Mouse (Mus musculus) heart, embryonic 14.5 days (tissue): ENCODE data around the gene Guca2a. TPM values are rescaled to one million over a fixed set of nuclear protein-coding genes. Genes with fewer than 3 reads are reported as not detected.

Experiments used
- ATAC-seq: fragments of 200-750 bp; cut with Nextera tagmentation; 2 replicates; pipeline ENCODE4 v1.8.0; 2017; ENCODE audit warnings: low read depth, moderate TSS enrichment; ENCODE audit not compliant: insufficient number of reproducible peaks, insufficient read depth, low FRiP score
- H3K27ac ChIP-seq, 2 experiments: fragments of 200-500 bp in 1 of 2; fragments of 300-500 bp in 1 of 2; sonication (generic) in 1 of 2; replicated peaks in 1 of 2; 2 replicates each; pipeline ENCODE4 v1.5.1; 2012 to 2014; ENCODE audit warnings: low read depth in 2 of 2, low read length in 2 of 2, control low read depth in 1 of 2, mild to moderate bottlenecking in 1 of 2, mixed read lengths in 1 of 2; ENCODE audit not compliant: control insufficient read depth in 1 of 2, insufficient read depth in 1 of 2
- H3K27me3 ChIP-seq: fragments of 300-500 bp; sonication (generic); 2 replicates; pipeline ENCODE4 v1.6.1; 2014; ENCODE audit warnings: mild to moderate bottlenecking, low read length, control low read depth; ENCODE audit not compliant: control insufficient read depth, insufficient read depth
- H3K36me3 ChIP-seq: fragments of 300-500 bp; sonication (generic); 2 replicates; pipeline ENCODE4 v1.6.1; 2014; ENCODE audit warnings: mild to moderate bottlenecking, control low read depth, low read length, mixed read lengths; ENCODE audit not compliant: control insufficient read depth, insufficient read depth
- H3K4me1 ChIP-seq, 2 experiments: fragments of 200-500 bp in 1 of 2; fragments of 300-500 bp in 1 of 2; sonication (generic) in 1 of 2; 2 replicates each; pipeline ENCODE4 v1.6.1; 2012 to 2014; ENCODE audit warnings: low read length in 2 of 2, control low read depth in 1 of 2, mixed read lengths in 1 of 2; ENCODE audit not compliant: control insufficient read depth in 2 of 2, insufficient read depth in 2 of 2
- H3K4me2 ChIP-seq: fragments of 300-500 bp; sonication (generic); 2 replicates; pipeline ENCODE4 v1.6.1; 2014; ENCODE audit warnings: mild to moderate bottlenecking, low read length
- H3K4me3 ChIP-seq, 2 experiments: fragments of 200-500 bp in 1 of 2; fragments of 300-500 bp in 1 of 2; sonication (generic) in 1 of 2; 2 replicates each; pipeline ENCODE4 v1.5.1; 2012 to 2014; ENCODE audit warnings: low read length in 2 of 2, mild to moderate bottlenecking in 2 of 2, control low read depth in 1 of 2, low read depth in 1 of 2, moderate library complexity in 1 of 2; ENCODE audit not compliant: control insufficient read depth in 1 of 2, insufficient read depth in 1 of 2
- H3K9ac ChIP-seq: fragments of 300-500 bp; sonication (generic); 2 replicates; pipeline ENCODE4 v1.6.1; 2014; ENCODE audit warnings: mild to moderate bottlenecking, low read length
- H3K9me3 ChIP-seq: fragments of 300-500 bp; sonication (generic); 2 replicates; pipeline ENCODE4 v1.6.1; 2016; ENCODE audit warnings: low read length, control low read depth; ENCODE audit not compliant: control insufficient read depth
- WGBS: fragments of 180-500 bp; shearing (Covaris S2); extraction: QIAGEN DNeasy Blood & Tissue Kit; methylation state at CpG from one replicate; pipeline ENCODE4 v1.1.7; 2014; 5-methylcytosine and 5-hydroxymethylcytosine counted together
- polyA plus RNA-seq: library from polyadenylated mRNA; unstranded; fragments of >200 nt; fragmentation: Nextera tagmentation; extraction: Ambion mirVana; gene quantifications from 2 replicates; pipeline ENCODE4 v1.2.1, GENCODE M21; 2014

Guca2a gene
- polyA plus RNA-seq, 1 experiment from 2014 or later, result not detected

DNA sequence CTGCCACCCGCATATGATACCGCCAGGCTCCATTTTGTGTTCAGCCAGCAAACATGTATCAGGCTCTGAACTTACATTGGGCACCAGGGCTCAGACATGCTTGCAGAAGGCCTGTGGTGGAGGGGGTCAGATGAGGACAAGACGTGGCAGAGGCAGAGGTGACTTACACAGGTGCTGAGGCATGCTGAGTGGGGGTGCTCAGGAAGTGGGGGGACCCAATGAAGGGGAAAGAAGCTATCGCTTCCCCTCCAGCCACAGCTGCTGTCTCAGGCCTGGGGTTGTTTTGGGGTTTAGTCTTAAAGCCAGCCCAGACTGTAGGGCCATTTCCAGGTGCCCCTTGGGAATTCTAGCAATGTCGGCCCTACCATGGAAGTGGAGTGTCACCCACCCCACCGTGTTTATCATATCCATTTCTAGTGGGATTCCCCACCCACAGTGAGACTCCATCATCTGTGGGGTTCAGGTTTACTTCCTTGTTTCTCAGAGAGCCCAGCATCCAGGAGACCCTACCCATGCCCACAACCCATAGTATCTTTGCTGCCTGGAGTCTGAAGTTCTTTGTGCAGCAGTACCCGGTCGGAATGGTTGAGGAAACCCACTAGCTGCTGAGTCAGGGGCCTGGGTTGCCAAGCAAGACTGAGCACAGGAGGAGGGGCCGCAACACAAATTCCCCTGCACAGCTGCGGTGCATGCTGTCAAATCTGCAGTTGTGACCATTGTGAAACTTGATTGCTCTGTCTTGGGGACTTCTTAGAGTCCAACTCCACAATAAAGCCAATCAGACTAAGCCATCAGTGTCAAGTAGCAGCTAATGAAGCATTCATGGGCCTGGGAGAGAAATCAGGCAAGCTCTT, 32.1 kb downstream of the Guca2a start:
- Histone ChIP-seq H3K27me3 (no peaks in the 10 kb centered on the region), H3K9me3 (no peaks in the 10 kb centered on the region), H3K4me3 (no peak overlapping the region), H3K36me3 (no peaks in the 10 kb centered on the region), H3K4me1 (peaks cover 18 to 25% of the 10 kb centered on the region in 2 experiments), H3K4me2 (no peak overlapping the region), H3K27ac (no peak overlapping the region), H3K9ac (no peak overlapping the region)
- 73% methylated on average over 10 of the region's 10 CpGs for WGBS
- ATAC-seq, result no peak

DNA sequence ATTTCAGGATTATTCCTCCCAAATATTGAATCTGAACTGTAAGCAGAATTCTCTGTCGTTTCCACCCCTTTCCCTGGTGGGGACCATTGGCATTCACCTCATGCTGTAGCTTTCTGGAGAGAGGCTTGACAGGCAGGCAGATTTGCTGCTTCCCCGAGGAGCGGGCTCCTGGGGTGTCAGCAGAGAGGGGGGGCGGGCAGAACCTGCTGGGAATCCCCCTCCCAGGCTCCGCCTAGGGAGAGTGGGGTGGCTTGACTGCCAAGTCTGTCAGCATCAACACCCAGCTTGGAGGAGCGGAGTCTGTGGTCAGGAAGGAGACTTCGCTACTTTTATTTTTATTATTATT, 32.7 kb downstream of the Guca2a start:
- Histone ChIP-seq H3K9ac (no peak overlapping the region), H3K36me3 (no peaks in the 10 kb centered on the region), H3K4me3 (no peak overlapping the region), H3K9me3 (no peaks in the 10 kb centered on the region), H3K4me1 (peaks cover 18 to 25% of the 10 kb centered on the region in 2 experiments), H3K27me3 (no peaks in the 10 kb centered on the region), H3K4me2 (no peak overlapping the region), H3K27ac (no peak overlapping the region)
- ATAC-seq, result no peak
- 65% methylated on average over 7 of the region's 7 CpGs for WGBS

DNA sequence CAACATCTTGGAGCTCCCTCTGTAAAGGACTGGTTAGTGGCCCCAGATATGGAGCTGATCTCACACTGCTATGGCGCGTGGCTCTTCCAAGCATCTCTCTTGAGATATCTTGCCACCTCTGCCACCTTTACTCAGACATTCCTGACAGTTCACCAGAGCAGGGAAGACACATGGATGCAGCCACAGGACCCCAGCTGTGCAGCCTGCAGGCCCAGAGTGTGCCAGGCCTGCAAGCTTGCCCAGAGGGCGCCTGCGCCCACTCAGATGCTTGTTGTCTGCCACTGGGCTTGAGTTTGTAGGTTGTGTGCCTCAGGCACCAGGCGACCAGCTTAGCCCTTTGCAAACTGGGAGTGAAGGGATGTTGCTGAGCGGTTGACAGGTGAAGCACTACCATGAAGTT, 33.2 kb downstream of the Guca2a start:
- 72% methylated on average over 6 of the region's 6 CpGs for WGBS
- Histone ChIP-seq H3K4me3 (no peak overlapping the region), H3K9ac (no peak overlapping the region), H3K27ac (no peak overlapping the region), H3K36me3 (no peaks in the 10 kb centered on the region), H3K4me2 (no peak overlapping the region), H3K27me3 (no peaks in the 10 kb centered on the region), H3K9me3 (no peaks in the 10 kb centered on the region), H3K4me1 (peaks cover 18 to 22% of the 10 kb centered on the region in 2 experiments)
- no peak for ATAC-seq

DNA sequence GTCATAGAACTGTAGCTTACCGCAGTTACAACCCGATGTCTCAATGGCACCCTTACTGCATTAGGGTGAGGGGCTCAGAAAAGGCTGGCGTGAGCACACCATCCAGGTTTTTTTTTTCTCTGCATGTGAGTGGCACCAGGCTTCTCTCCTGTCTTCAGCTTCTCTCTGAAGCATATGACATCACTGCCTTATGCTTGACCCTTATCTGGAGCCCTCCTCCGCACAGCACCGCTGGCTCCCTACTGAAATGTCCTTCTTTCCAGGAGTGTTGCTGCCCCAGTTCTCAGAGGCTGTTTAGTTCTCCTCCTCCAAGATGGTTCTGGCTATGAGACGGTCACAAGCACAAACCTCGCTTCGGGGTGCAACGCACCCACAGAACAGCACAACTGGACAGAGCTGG, 33.7 kb downstream of the Guca2a start:
- H3K27ac ChIP-seq, result no peak overlapping the region
- WGBS, result 58% methylated on average over 9 of the region's 9 CpGs

DNA sequence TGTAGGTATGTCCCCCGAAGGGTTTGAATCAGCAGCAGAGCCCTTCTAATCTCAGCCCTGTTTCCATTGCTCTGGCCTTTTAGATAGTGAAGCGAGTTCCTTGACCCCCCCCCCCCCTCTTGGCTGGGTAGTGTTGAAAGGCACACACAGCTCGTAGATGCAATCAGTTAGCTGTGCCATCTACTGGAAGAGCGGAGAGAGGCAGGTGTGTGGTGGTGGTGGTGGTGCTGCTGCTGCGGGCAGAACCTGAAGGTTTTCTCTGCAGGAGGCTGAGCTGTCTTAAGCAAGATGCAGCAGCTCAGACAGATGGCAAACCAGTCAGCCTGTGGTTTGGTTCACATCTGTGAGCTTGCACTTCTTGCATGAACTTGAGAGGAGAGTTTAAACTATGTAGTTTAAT, 35.2 kb downstream of the Guca2a start:
- Histone ChIP-seq H3K27ac (no peak overlapping the region), H3K4me2 (no peak overlapping the region), H3K9me3 (no peaks in the 10 kb centered on the region), H3K9ac (no peak overlapping the region), H3K4me1 (peaks cover 13 to 14% of the 10 kb centered on the region in 2 experiments), H3K4me3 (no peak overlapping the region), H3K27me3 (no peaks in the 10 kb centered on the region), H3K36me3 (no peaks in the 10 kb centered on the region)
- no peak for ATAC-seq
- 15% methylated on average over 5 of the region's 5 CpGs for WGBS

More for the DNA sequence above, 33.7 kb downstream of the Guca2a start:
- peaks cover 13 to 18% of the 10 kb centered on the region in 2 experiments for H3K4me1 ChIP-seq
- no peak for ATAC-seq
- no peaks in the 10 kb centered on the region for H3K9me3 ChIP-seq
- no peaks in the 10 kb centered on the region for H3K27me3 ChIP-seq
- no peak overlapping the region for H3K9ac ChIP-seq
- H3K4me2 ChIP-seq, result no peak overlapping the region
- no peaks in the 10 kb centered on the region for H3K36me3 ChIP-seq
- no peak overlapping the region for H3K4me3 ChIP-seq

DNA sequence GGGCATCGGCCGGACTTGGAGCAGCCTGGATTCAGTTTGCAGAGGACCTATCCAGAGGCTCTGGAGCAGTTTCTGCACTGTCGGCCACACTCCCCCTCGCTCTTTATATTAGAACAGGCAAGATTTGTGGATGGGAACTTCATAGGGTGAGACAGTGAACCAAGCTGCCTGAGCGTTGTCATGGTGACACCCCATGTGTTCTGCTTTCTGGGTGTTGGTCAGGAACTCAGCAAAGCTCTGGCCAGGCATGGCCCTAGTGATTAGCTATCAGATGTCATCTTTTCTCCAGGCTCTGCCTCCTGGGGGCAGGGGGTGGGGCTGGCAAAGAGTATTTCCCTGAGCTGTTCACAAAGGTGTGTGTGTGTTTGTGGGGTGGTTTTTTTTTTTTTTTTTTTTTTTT, 45.1 kb downstream of the Guca2a start:
- Histone ChIP-seq H3K27me3 (no peaks in the 10 kb centered on the region), H3K9me3 (no peaks in the 10 kb centered on the region; the same call in 1 of the 2 replicates), H3K4me3 (no peak overlapping the region), H3K4me2 (no peak overlapping the region), H3K4me1 (peaks cover 0 to 4% of the 10 kb centered on the region in 2 experiments; a peak in 2 of 4 replicates), H3K27ac (no peak overlapping the region), H3K9ac (no peak overlapping the region), H3K36me3 (no peaks in the 10 kb centered on the region)
- 69% methylated on average over 5 of the region's 5 CpGs for WGBS
- no peak for ATAC-seq

DNA sequence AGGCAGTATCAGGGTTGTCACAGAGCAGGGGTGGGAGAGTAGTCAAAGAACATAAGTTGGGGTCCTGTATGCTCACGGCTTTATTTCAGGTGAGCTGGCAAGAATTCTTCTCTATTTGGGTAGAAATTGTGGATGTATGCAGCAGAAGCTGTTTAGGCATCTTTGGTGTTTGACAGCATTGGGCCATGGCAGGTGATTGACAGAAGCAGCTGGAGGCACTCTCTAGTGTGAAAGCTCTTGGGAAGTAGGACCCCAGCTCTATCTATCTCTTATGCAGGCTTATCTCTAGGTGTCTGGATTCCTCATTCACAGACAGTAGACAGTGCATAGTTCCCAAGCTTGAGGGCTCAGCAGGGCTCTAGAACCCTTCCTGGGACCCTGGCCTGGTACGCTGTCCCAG, 48.2 kb downstream of the Guca2a start:
- WGBS, result 71% methylated on average over 2 of the region's 2 CpGs
- Histone ChIP-seq H3K36me3 (no peaks in the 10 kb centered on the region), H3K9me3 (no peaks in the 10 kb centered on the region; the same call in 1 of the 2 replicates), H3K4me3 (no peak overlapping the region), H3K27ac (no peak overlapping the region), H3K9ac (no peak overlapping the region), H3K27me3 (no peaks in the 10 kb centered on the region), H3K4me1 (peaks cover 0 to 4% of the 10 kb centered on the region in 2 experiments; a peak in 2 of 4 replicates), H3K4me2 (no peak overlapping the region)
- ATAC-seq, result no peak
